Mouse (Mus musculus): ENCODE data around the gene Lcmt2.

- TF ChIP-seq CTCF (conservative IDR thresholded peaks at IDR 0.05; ENCODE audit: insufficient read depth, insufficient read length, low read depth, low read length) (no peak), POLR2A (IDR thresholded peaks at IDR 0.05; ENCODE audit: low read depth, low read length) (no peak)
Measured at GRCm38 (mm10) chr2:121089751-121090150, 50.7 kb downstream of the Lcmt2 start.
